Mouse (Mus musculus) erythroblast, embryonic 14.5 days (primary cell): ENCODE measurements around the gene Gm28048.

ENCODE experiments used
- GATA1 ChIP-seq: IDR thresholded peaks from 2 replicates; pipeline ENCODE4 v1.6.1; 2012; ENCODE audit warnings: low read length, inconsistent platforms, mixed read lengths
- TAL1 ChIP-seq: IDR thresholded peaks from 3 replicates; pipeline ENCODE4 v1.6.1; 2012; ENCODE audit warnings: low read length, inconsistent platforms, mixed read lengths

GRCm38 (mm10) chr11:22818371-22818770 lies 163.5 kb downstream of the Gm28048 start:
- TF ChIP-seq GATA1 (no peak), TAL1 (no peak)
